Mouse (Mus musculus) forebrain, embryonic 15.5 days (tissue): ENCODE data around the gene Prkg1. TPM values are rescaled to one million over a fixed set of nuclear protein-coding genes. Genes with fewer than 3 reads are reported as not detected.
A peak's percentile ranks its signal among the peaks of the same experiment; 100 is the strongest.

Experiments used
- ATAC-seq: fragments of 200-750 bp; cut with Nextera tagmentation; replicated peaks from 2 replicates; pipeline ENCODE4 v1.8.0; 2017; ENCODE audit warnings: mild to moderate bottlenecking, moderate TSS enrichment, moderate library complexity
- H3K27ac ChIP-seq: fragments of 300-500 bp; sonication (generic); replicated peaks from 2 replicates; pipeline ENCODE4 v1.5.1; 2015; ENCODE audit warnings: mild to moderate bottlenecking, inconsistent platforms
- H3K27me3 ChIP-seq: fragments of 300-500 bp; sonication (generic); 2 replicates; pipeline ENCODE4 v1.6.1; 2015; ENCODE audit warnings: inconsistent platforms
- H3K36me3 ChIP-seq: fragments of 300-500 bp; sonication (generic); 2 replicates; pipeline ENCODE4 v1.6.1; 2015; ENCODE audit warnings: mild to moderate bottlenecking, inconsistent platforms
- H3K4me1 ChIP-seq: fragments of 300-500 bp; sonication (generic); 2 replicates; pipeline ENCODE4 v1.6.1; 2015; ENCODE audit warnings: inconsistent platforms
- H3K4me2 ChIP-seq: fragments of 300-500 bp; sonication (generic); replicated peaks from 2 replicates; pipeline ENCODE4 v1.6.1; 2015; ENCODE audit warnings: mild to moderate bottlenecking, inconsistent platforms
- H3K4me3 ChIP-seq: fragments of 300-500 bp; sonication (generic); 2 replicates; pipeline ENCODE4 v1.5.1; 2015; ENCODE audit warnings: mild to moderate bottlenecking, inconsistent platforms
- H3K9ac ChIP-seq: fragments of 300-500 bp; sonication (generic); replicated peaks from 2 replicates; pipeline ENCODE4 v1.6.1; 2015; ENCODE audit warnings: mild to moderate bottlenecking, inconsistent platforms
- H3K9me3 ChIP-seq: fragments of 300-500 bp; sonication (generic); 2 replicates; pipeline ENCODE4 v1.6.1; 2016; ENCODE audit warnings: inconsistent platforms
- WGBS: fragments of 180-500 bp; shearing (Covaris S2); methylation state at CpG from one replicate; pipeline ENCODE4 v1.1.7; 2015; ENCODE audit warnings: mixed read lengths; 5-methylcytosine and 5-hydroxymethylcytosine counted together
- polyA plus RNA-seq: library from polyadenylated mRNA; unstranded; fragments of >200 nt; fragmentation: Nextera tagmentation; extraction: Ambion mirVana; gene quantifications from 2 replicates; pipeline ENCODE4 v1.2.1, GENCODE M21; 2015

Gene Prkg1
- polyA plus RNA-seq, 1 experiment from 2014 or later: 2.2 TPM

GRCm38 (mm10) chr19:31763951-31764800, 657 bp downstream of the Prkg1 start:
- ATAC-seq: peak; percentile 56
- Histone ChIP-seq H3K9me3 (no peaks in the 10 kb centered on the region), H3K4me2 (peak overlapping the region; percentile 99), H3K4me1 (peaks cover 30% of the 10 kb centered on the region), H3K4me3 (peak overlapping the region; percentile 50), H3K27ac (no peak overlapping the region), H3K27me3 (peaks cover 36% of the 10 kb centered on the region), H3K36me3 (no peaks in the 10 kb centered on the region), H3K9ac (peak overlapping the region; percentile 44)
- under 1% methylated on average over 56 of the region's 56 CpGs for WGBS

- no peak overlapping the region for H3K9ac ChIP-seq
- H3K27me3 ChIP-seq: peaks cover 36% of the 10 kb centered on the region
- 9% methylated on average over 20 of the region's 20 CpGs for whole genome bisulfite sequencing
- no peaks in the 10 kb centered on the region for H3K36me3 ChIP-seq
- peak overlapping the region; percentile 50 for H3K4me3 ChIP-seq
- H3K9me3 ChIP-seq: no peaks in the 10 kb centered on the region
- H3K4me2 ChIP-seq: peak overlapping the region; percentile 99
- H3K27ac ChIP-seq: no peak overlapping the region
- ATAC-seq: no peak
- peaks cover 30% of the 10 kb centered on the region for H3K4me1 ChIP-seq
Observed at GRCm38 (mm10) chr19:31763246-31763821, 1.5 kb downstream of the Prkg1 start.

GRCm38 (mm10) chr19:31762411-31763245, 2.2 kb downstream of the Prkg1 start:
- peak overlapping the region; percentile 50 for H3K4me3 ChIP-seq
- peak overlapping the region; percentile 99 for H3K4me2 ChIP-seq
- H3K9ac ChIP-seq: peak overlapping the region; percentile 27; the same call in 1 of the 2 replicates
- WGBS: under 1% methylated on average over 24 of the region's 24 CpGs
- H3K27me3 ChIP-seq: peaks cover 36% of the 10 kb centered on the region
- no peak for ATAC-seq
- H3K4me1 ChIP-seq: peaks cover 30% of the 10 kb centered on the region
- no peaks in the 10 kb centered on the region for H3K36me3 ChIP-seq
- H3K9me3 ChIP-seq: no peaks in the 10 kb centered on the region
- H3K27ac ChIP-seq: no peak overlapping the region

- WGBS: 72% methylated on average over 3 of the region's 3 CpGs
- Histone ChIP-seq H3K9ac (no peak overlapping the region), H3K36me3 (no peaks in the 10 kb centered on the region), H3K27ac (no peak overlapping the region), H3K4me2 (no peak overlapping the region), H3K4me3 (no peak overlapping the region), H3K4me1 (peaks cover 28% of the 10 kb centered on the region), H3K27me3 (peaks cover 36% of the 10 kb centered on the region), H3K9me3 (no peaks in the 10 kb centered on the region)
- ATAC-seq: no peak
Observed at GRCm38 (mm10) chr19:31759855-31760254, 5.0 kb downstream of the Prkg1 start.

GRCm38 (mm10) chr19:31755929-31756792, 8.7 kb downstream of the Prkg1 start:
- Histone ChIP-seq H3K4me2 (no peak overlapping the region), H3K4me3 (no peak overlapping the region), H3K36me3 (no peaks in the 10 kb centered on the region), H3K4me1 (no peaks in the 10 kb centered on the region; the same call in 1 of the 2 replicates), H3K27ac (no peak overlapping the region), H3K9ac (no peak overlapping the region), H3K9me3 (no peaks in the 10 kb centered on the region), H3K27me3 (peaks cover 13% of the 10 kb centered on the region; the same call in 1 of the 2 replicates)
- 38% methylated on average over 11 of the region's 11 CpGs for WGBS
- peak; percentile 85 for ATAC-seq

- no peaks in the 10 kb centered on the region for H3K36me3 ChIP-seq
- H3K9me3 ChIP-seq: no peaks in the 10 kb centered on the region
- H3K9ac ChIP-seq: no peak overlapping the region
- H3K27me3 ChIP-seq: no peaks in the 10 kb centered on the region
- H3K4me1 ChIP-seq: no peaks in the 10 kb centered on the region; the same call in 1 of the 2 replicates
- no peak for ATAC-seq
- H3K4me3 ChIP-seq: no peak overlapping the region
- WGBS: 64% methylated on average over 9 of the region's 9 CpGs
- no peak overlapping the region for H3K4me2 ChIP-seq
- H3K27ac ChIP-seq: no peak overlapping the region
Observed at GRCm38 (mm10) chr19:31754642-31755287, 10.1 kb downstream of the Prkg1 start.

GRCm38 (mm10) chr19:31750976-31751676, 13.7 kb downstream of the Prkg1 start:
- Histone ChIP-seq H3K4me1 (no peaks in the 10 kb centered on the region; the same call in 1 of the 2 replicates), H3K9ac (no peak overlapping the region), H3K27me3 (no peaks in the 10 kb centered on the region), H3K36me3 (no peaks in the 10 kb centered on the region), H3K27ac (no peak overlapping the region), H3K4me3 (no peak overlapping the region), H3K9me3 (no peaks in the 10 kb centered on the region), H3K4me2 (no peak overlapping the region)
- ATAC-seq: peak; percentile 71; the same call in 1 of the 2 replicates
- 37% methylated on average over 11 of the region's 11 CpGs for WGBS

GRCm38 (mm10) chr19:31746635-31747034, 18.2 kb downstream of the Prkg1 start:
- Histone ChIP-seq H3K27me3 (no peaks in the 10 kb centered on the region), H3K4me2 (no peak overlapping the region), H3K9ac (no peak overlapping the region), H3K4me1 (no peaks in the 10 kb centered on the region), H3K9me3 (no peaks in the 10 kb centered on the region), H3K36me3 (no peaks in the 10 kb centered on the region), H3K27ac (no peak overlapping the region), H3K4me3 (no peak overlapping the region)
- WGBS: 13% methylated on average over 2 of the region's 2 CpGs
- ATAC-seq: no peak

- Histone ChIP-seq H3K4me1 (no peaks in the 10 kb centered on the region), H3K9me3 (no peaks in the 10 kb centered on the region), H3K4me2 (no peak overlapping the region), H3K36me3 (no peaks in the 10 kb centered on the region), H3K27me3 (no peaks in the 10 kb centered on the region), H3K27ac (no peak overlapping the region), H3K9ac (no peak overlapping the region), H3K4me3 (no peak overlapping the region)
- 75% methylated on average over 8 of the region's 8 CpGs for WGBS
- ATAC-seq: no peak
Observed at GRCm38 (mm10) chr19:31743241-31744045, 21.4 kb downstream of the Prkg1 start.

GRCm38 (mm10) chr19:31714900-31715299, 49.9 kb downstream of the Prkg1 start:
- WGBS: 85% methylated on average over 6 of the region's 6 CpGs
- no peak for ATAC-seq

More at GRCm38 (mm10) chr19:31714900-31715299, 49.9 kb downstream of the Prkg1 start:
- no peaks in the 10 kb centered on the region for H3K36me3 ChIP-seq
- no peaks in the 10 kb centered on the region for H3K9me3 ChIP-seq
- H3K4me1 ChIP-seq: no peaks in the 10 kb centered on the region
- H3K4me2 ChIP-seq: no peak overlapping the region
- H3K4me3 ChIP-seq: no peak overlapping the region
- no peak overlapping the region for H3K9ac ChIP-seq
- H3K27me3 ChIP-seq: no peaks in the 10 kb centered on the region
- H3K27ac ChIP-seq: no peak overlapping the region
